Mouse (Mus musculus): ENCODE data around the gene Pax8. TPM values are rescaled to one million over a fixed set of nuclear protein-coding genes. Genes with fewer than 3 reads are reported as not detected.

The Pax8 gene
- polyA plus RNA-seq, 1 experiment from 2014 or later, result 0.12 TPM

- Histone ChIP-seq H3K27me3 (no peaks in the 10 kb centered on the region), H3K9ac (no peak overlapping the region), H3K36me3 (peaks cover 50% of the 10 kb centered on the region), H3K4me2 (no peak overlapping the region), H3K9me3 (replicated peaks) (no peaks in the 10 kb centered on the region), H3K27ac (no peak overlapping the region), H3K4me3 (replicated peaks) (no peak overlapping the region), H3K4me1 (replicated peaks) (no peaks in the 10 kb centered on the region)
- DNase-seq (no peak), ATAC-seq (ENCODE audit: low read depth) (no peak)
- 72% methylated on average over 4 of the region's 4 CpGs for WGBS (ENCODE audit: insufficient replicate concordance)
Observed at GRCm38 (mm10) chr2:24407701-24408485, 67.5 kb downstream of the Pax8 start.

- Histone ChIP-seq H3K27me3 (no peaks in the 10 kb centered on the region), H3K4me3 (replicated peaks) (no peak overlapping the region), H3K36me3 (peaks cover 75% of the 10 kb centered on the region), H3K4me1 (replicated peaks) (no peaks in the 10 kb centered on the region), H3K9ac (no peak overlapping the region), H3K27ac (no peak overlapping the region), H3K4me2 (peak overlapping the region; percentile 26), H3K9me3 (replicated peaks) (no peaks in the 10 kb centered on the region)
- ATAC-seq (ENCODE audit: low read depth), result peak; percentile 62
- WGBS (ENCODE audit: insufficient replicate concordance), result 41% methylated on average over 23 of the region's 23 CpGs
- DNase-seq, result peak; percentile 18
Observed at GRCm38 (mm10) chr2:24405345-24406012, 69.9 kb downstream of the Pax8 start.

- H3K4me3 ChIP-seq (replicated peaks), result no peak overlapping the region
- H3K9me3 ChIP-seq (replicated peaks), result no peaks in the 10 kb centered on the region
- ATAC-seq (ENCODE audit: low read depth) (no peak), DNase-seq (no peak)
- H3K36me3 ChIP-seq, result peaks cover 92% of the 10 kb centered on the region
- no peak overlapping the region for H3K9ac ChIP-seq
- 87% methylated on average over 3 of the region's 3 CpGs for WGBS (ENCODE audit: insufficient replicate concordance)
- no peak overlapping the region for H3K4me2 ChIP-seq
- H3K27me3 ChIP-seq, result no peaks in the 10 kb centered on the region
- H3K4me1 ChIP-seq (replicated peaks), result no peaks in the 10 kb centered on the region
- no peak overlapping the region for H3K27ac ChIP-seq
Observed at GRCm38 (mm10) chr2:24400711-24401110, 74.7 kb downstream of the Pax8 start.

- no peak for DNase-seq
- Histone ChIP-seq H3K9ac (no peak overlapping the region), H3K4me2 (no peak overlapping the region), H3K9me3 (replicated peaks) (no peaks in the 10 kb centered on the region), H3K27ac (no peak overlapping the region), H3K27me3 (no peaks in the 10 kb centered on the region), H3K4me1 (replicated peaks) (no peaks in the 10 kb centered on the region), H3K36me3 (peaks cover 77% of the 10 kb centered on the region), H3K4me3 (replicated peaks) (no peak overlapping the region)
- WGBS (ENCODE audit: insufficient replicate concordance), result 47% methylated on average over 2 of the region's 2 CpGs
- no peak for ATAC-seq (ENCODE audit: low read depth)
Observed at GRCm38 (mm10) chr2:24397115-24397514, 78.3 kb downstream of the Pax8 start.

- Histone ChIP-seq H3K4me1 (replicated peaks) (peaks cover 19% of the 10 kb centered on the region), H3K4me2 (no peak overlapping the region), H3K27me3 (no peaks in the 10 kb centered on the region), H3K9ac (no peak overlapping the region), H3K27ac (no peak overlapping the region), H3K4me3 (replicated peaks) (no peak overlapping the region), H3K36me3 (peaks cover 42% of the 10 kb centered on the region), H3K9me3 (replicated peaks) (no peaks in the 10 kb centered on the region)
- ATAC-seq (ENCODE audit: low read depth) (no peak), DNase-seq (no peak)
- 73% methylated on average over 2 of the region's 2 CpGs for WGBS (ENCODE audit: insufficient replicate concordance)
Observed at GRCm38 (mm10) chr2:24393251-24393650, 82.1 kb downstream of the Pax8 start.

GRCm38 (mm10) chr2:24387361-24388283 is 87.8 kb downstream of the Pax8 start:
- WGBS (ENCODE audit: insufficient replicate concordance), result 63% methylated on average over 4 of the region's 4 CpGs

GRCm38 (mm10) chr2:24386964-24387320 is 88.5 kb downstream of the Pax8 start:
- peaks cover 79% of the 10 kb centered on the region for H3K4me1 ChIP-seq (replicated peaks)
- DNase-seq, result no peak
- no peak for ATAC-seq (ENCODE audit: low read depth)
- H3K27ac ChIP-seq, result peak overlapping the region; percentile 88
- H3K4me3 ChIP-seq (replicated peaks), result peak overlapping the region; percentile 64
- no peaks in the 10 kb centered on the region for H3K9me3 ChIP-seq (replicated peaks)
- peak overlapping the region; percentile 74 for H3K9ac ChIP-seq
- H3K36me3 ChIP-seq, result peaks cover 3% of the 10 kb centered on the region; the same call in 1 of the 2 replicates
- H3K27me3 ChIP-seq, result no peaks in the 10 kb centered on the region
- H3K4me2 ChIP-seq, result peak overlapping the region; percentile 81
- 24% methylated on average over 2 of the region's 2 CpGs for WGBS (ENCODE audit: insufficient replicate concordance)

More at GRCm38 (mm10) chr2:24387361-24388283, 87.8 kb downstream of the Pax8 start:
- H3K27me3 ChIP-seq, result no peaks in the 10 kb centered on the region
- peaks cover 73% of the 10 kb centered on the region for H3K4me1 ChIP-seq (replicated peaks)
- H3K4me2 ChIP-seq, result peak overlapping the region; percentile 81
- ATAC-seq (ENCODE audit: low read depth), result no peak
- peak overlapping the region; percentile 64 for H3K4me3 ChIP-seq (replicated peaks)
- H3K36me3 ChIP-seq, result peaks cover 9% of the 10 kb centered on the region; the same call in 1 of the 2 replicates
- H3K27ac ChIP-seq, result no peak overlapping the region
- H3K9ac ChIP-seq, result peak overlapping the region; percentile 74; the same call in 1 of the 2 replicates
- no peak for DNase-seq
- H3K9me3 ChIP-seq (replicated peaks), result no peaks in the 10 kb centered on the region

- peaks cover 79% of the 10 kb centered on the region for H3K4me1 ChIP-seq (replicated peaks)
Observed at GRCm38 (mm10) chr2:24386158-24386963, 89.0 kb downstream of the Pax8 start.

GRCm38 (mm10) chr2:24385111-24385961 is 90.1 kb downstream of the Pax8 start:
- H3K9ac ChIP-seq, result peak overlapping the region; percentile 74
- peaks cover 76% of the 10 kb centered on the region for H3K4me1 ChIP-seq (replicated peaks)
- peak; percentile 77 for DNase-seq
- H3K36me3 ChIP-seq, result peaks cover under 1% of the 10 kb centered on the region; the same call in 1 of the 2 replicates
- WGBS (ENCODE audit: insufficient replicate concordance), result 24% methylated on average over 14 of the region's 14 CpGs
- H3K27ac ChIP-seq, result peak overlapping the region; percentile 88
- no peaks in the 10 kb centered on the region for H3K9me3 ChIP-seq (replicated peaks)
- H3K27me3 ChIP-seq, result no peaks in the 10 kb centered on the region
- peak overlapping the region; percentile 81 for H3K4me2 ChIP-seq
- peak overlapping the region; percentile 64 for H3K4me3 ChIP-seq (replicated peaks)
- peak; percentile 94 for ATAC-seq (ENCODE audit: low read depth)

More at GRCm38 (mm10) chr2:24386158-24386963, 89.0 kb downstream of the Pax8 start:
- Histone ChIP-seq H3K4me3 (replicated peaks) (peak overlapping the region; percentile 64), H3K4me2 (peak overlapping the region; percentile 81), H3K27me3 (no peaks in the 10 kb centered on the region), H3K9me3 (replicated peaks) (no peaks in the 10 kb centered on the region), H3K27ac (peak overlapping the region; percentile 88), H3K9ac (peak overlapping the region; percentile 74), H3K36me3 (peaks cover 2% of the 10 kb centered on the region; the same call in 1 of the 2 replicates)
- DNase-seq (peak; percentile 40), ATAC-seq (ENCODE audit: low read depth) (peak; percentile 48)
- 19% methylated on average over 21 of the region's 21 CpGs for WGBS (ENCODE audit: insufficient replicate concordance)

- Histone ChIP-seq H3K9me3 (replicated peaks) (no peaks in the 10 kb centered on the region), H3K9ac (peak overlapping the region; percentile 74; the same call in 1 of the 2 replicates), H3K27ac (peak overlapping the region; percentile 8; the same call in 1 of the 2 replicates), H3K4me1 (replicated peaks) (peaks cover 67% of the 10 kb centered on the region), H3K36me3 (no peaks in the 10 kb centered on the region), H3K27me3 (no peaks in the 10 kb centered on the region), H3K4me3 (replicated peaks) (peak overlapping the region; percentile 64; the same call in 1 of the 2 replicates), H3K4me2 (peak overlapping the region; percentile 81)
- ATAC-seq (ENCODE audit: low read depth), result no peak
- no peak for DNase-seq
Observed at GRCm38 (mm10) chr2:24384393-24384792, 91.0 kb downstream of the Pax8 start.

Data from liver, embryonic 13.5 days (tissue).